Comparison of ENCODE assay signal across 31 mouse cellular contexts in genomic region chr4:120281011-120281410, GRCm38 (mm10). TPM values are rescaled to one million over a fixed set of nuclear protein-coding genes. Genes with fewer than 3 reads are reported as not detected.
DNase-seq lines count a peak whose midpoint lies in the region; ATAC-seq and TF ChIP-seq lines count a peak whose summit lies in the region.
"Had no signal": no experiment of that assay in that cellular context is flagged by ENCODE, and none has a peak within 500 bp of the region (broad histone marks: within the 10 kb centered on the region; RNA-seq: fewer than 3 reads in every experiment).

No protein-coding gene starts in this region.

- H3K4me3 ChIP-seq in forebrain, embryonic 14.5 days (ENCODE audit: low read depth, low read length), result no peak overlapping the region
- H3K4me3 ChIP-seq in forebrain, embryonic 11.5 days (ENCODE audit: low read depth, low read length), result no peak overlapping the region
- no peak overlapping the region for H3K4me3 ChIP-seq in left cerebral cortex, adult 2 months
- H3K4me3 ChIP-seq in myocyte, result no peak overlapping the region
- H3K4me3 ChIP-seq in gastrocnemius, adult 2 months, result no peak overlapping the region
- H3K4me3 ChIP-seq: embryonic facial prominence, embryonic 10.5 days; embryonic facial prominence, embryonic 15.5 days; heart, adult 2 months; heart, embryonic 12.5 days; hindbrain, embryonic 13.5 days; liver, embryonic 12.5 days; neural tube, embryonic 12.5 days had no signal

- 61% methylated on average over 3 of the region's 3 CpGs for WGBS in forebrain, embryonic 14.5 days
- 82% methylated on average over 3 of the region's 3 CpGs for WGBS in forebrain, embryonic 11.5 days

- TF ChIP-seq POLR2A in brain, embryonic 14.5 days (IDR thresholded peaks at IDR 0.05; ENCODE audit: borderline replicate concordance, extremely low read depth, insufficient read depth, insufficient read length, poor library complexity, severe bottlenecking), result no peak
- no peak for TF ChIP-seq POLR2A in myocyte (IDR thresholded peaks at IDR 0.05; ENCODE audit: insufficient read length, low read depth)

- DNase-seq in forebrain, embryonic 14.5 days (ENCODE audit: low spot score), result peak; percentile 70
- no peak for DNase-seq in forebrain, embryonic 11.5 days (ENCODE audit: low spot score)
- DNase-seq in left cerebral cortex, adult 2 months (ENCODE audit: extremely low spot score in 1 of 2, low spot score in 2 of 2), result no peak
- no peak for DNase-seq in left cerebral cortex, adult 11 months (ENCODE audit: low spot score)
- peak; percentile 74 for DNase-seq in brain, embryonic 14.5 days (ENCODE audit: low read depth)
- no peak for DNase-seq in gastrocnemius, adult 2 months
- DNase-seq: adrenal gland, postnatal 14 days; cerebellum, adult 18-20 months; cerebellum, postnatal 25 days; heart, adult 2 months; heart, postnatal 4 days; kidney, adult 11 months; kidney, postnatal 14 days; left cerebral cortex, postnatal 4 days; liver, postnatal 0 days; lung, postnatal 36 days; right cerebral cortex, postnatal 14 days; thymus, adult 2 months; thymus, postnatal 36 days had no signal

- ATAC-seq in forebrain, embryonic 14.5 days, result no peak
- ATAC-seq in forebrain, embryonic 11.5 days (replicated peaks; ENCODE audit: low FRiP score), result no peak
- ATAC-seq: liver, embryonic 12.5 days; liver, postnatal 0 days; midbrain, embryonic 16.5 days; Patski had no signal

- intact Hi-C loops in left cerebral cortex, adult 2 months (cut with DNase I), result no loop called here
- intact Hi-C loops in gastrocnemius, adult 2 months (cut with DNase I), result no loop called here

- peaks cover 81% of the 10 kb centered on the region for H3K4me1 ChIP-seq in forebrain, embryonic 14.5 days (ENCODE audit: control insufficient read depth, insufficient read depth, low read length)
- H3K4me1 ChIP-seq in forebrain, embryonic 11.5 days (replicated peaks; ENCODE audit: control insufficient read depth, insufficient read depth, low read length), result peaks cover 16% of the 10 kb centered on the region

- H3K27me3 ChIP-seq in forebrain, embryonic 14.5 days (replicated peaks; ENCODE audit: control insufficient read depth, insufficient read depth, low read length), result no peaks in the 10 kb centered on the region; the same call in 1 of the 2 replicates
- H3K27me3 ChIP-seq in forebrain, embryonic 11.5 days (ENCODE audit: control insufficient read depth, insufficient read depth, low read length), result peaks cover 39% of the 10 kb centered on the region
- H3K27me3 ChIP-seq in myocyte (ENCODE audit: control insufficient read depth, insufficient read depth, insufficient read length), result no peaks in the 10 kb centered on the region

- peaks cover 15% of the 10 kb centered on the region for H3K36me3 ChIP-seq in forebrain, embryonic 14.5 days (ENCODE audit: control insufficient read depth, insufficient read depth, low read length)
- no peaks in the 10 kb centered on the region for H3K36me3 ChIP-seq in forebrain, embryonic 11.5 days (ENCODE audit: control insufficient read depth, insufficient read depth, low read length)
- H3K36me3 ChIP-seq in myocyte (ENCODE audit: control insufficient read depth, insufficient read depth), result no peaks in the 10 kb centered on the region
- H3K36me3 ChIP-seq: embryonic facial prominence, embryonic 10.5 days; embryonic facial prominence, embryonic 15.5 days; heart, embryonic 12.5 days; liver, embryonic 12.5 days; neural tube, embryonic 12.5 days had no signal

- H3K9me3 ChIP-seq in forebrain, embryonic 14.5 days (replicated peaks; ENCODE audit: control insufficient read depth, low read length), result no peaks in the 10 kb centered on the region
- H3K9me3 ChIP-seq in forebrain, embryonic 11.5 days (ENCODE audit: control insufficient read depth, low read length), result no peaks in the 10 kb centered on the region
- H3K9me3 ChIP-seq: embryonic facial prominence, embryonic 10.5 days; embryonic facial prominence, embryonic 15.5 days; heart, embryonic 12.5 days; hindbrain, embryonic 13.5 days; liver, embryonic 12.5 days; neural tube, embryonic 12.5 days had no signal

- TF ChIP-seq CTCF in left cerebral cortex, adult 2 months (IDR thresholded peaks at IDR 0.05), result no peak
- TF ChIP-seq CTCF in brain, embryonic 14.5 days (IDR thresholded peaks at IDR 0.05; ENCODE audit: borderline replicate concordance, extremely low read depth, insufficient read depth, insufficient read length), result no peak
- TF ChIP-seq CTCF in gastrocnemius, adult 2 months (IDR thresholded peaks at IDR 0.05), result no peak

- peak overlapping the region; percentile 96; the same call in 1 of the 2 replicates for H3K27ac ChIP-seq in forebrain, embryonic 14.5 days (ENCODE audit: low read depth, low read length)
- no peak overlapping the region for H3K27ac ChIP-seq in forebrain, embryonic 11.5 days (ENCODE audit: low read depth, low read length)
- H3K27ac ChIP-seq in left cerebral cortex, adult 2 months, result peak overlapping the region; percentile 12; the same call in 1 of the 2 replicates
- no peak overlapping the region for H3K27ac ChIP-seq in gastrocnemius, adult 2 months
- H3K27ac ChIP-seq: embryonic facial prominence, embryonic 10.5 days; embryonic facial prominence, embryonic 15.5 days; heart, adult 2 months; liver, embryonic 12.5 days; neural tube, embryonic 12.5 days; stomach, postnatal 0 days had no signal

- H3K79me2 ChIP-seq in myocyte (ENCODE audit: control insufficient read depth, insufficient read depth), result peaks cover 6% of the 10 kb centered on the region

- H3K9ac ChIP-seq in forebrain, embryonic 14.5 days (ENCODE audit: low read length), result no peak overlapping the region
- no peak overlapping the region for H3K9ac ChIP-seq in forebrain, embryonic 11.5 days (ENCODE audit: low read length)
- H3K9ac ChIP-seq: embryonic facial prominence, embryonic 15.5 days; heart, embryonic 12.5 days; liver, embryonic 12.5 days; liver, postnatal 0 days; neural tube, embryonic 12.5 days had no signal

- H3ac ChIP-seq in myocyte (ENCODE audit: control insufficient read depth, insufficient read length), result no peak overlapping the region

- H3K4me2 ChIP-seq in forebrain, embryonic 14.5 days (ENCODE audit: low read length), result peak overlapping the region; percentile 62; the same call in 1 of the 2 replicates
- no peak overlapping the region for H3K4me2 ChIP-seq in forebrain, embryonic 11.5 days (ENCODE audit: low read depth, low read length, severe bottlenecking)
- H3K4me2 ChIP-seq in myocyte (ENCODE audit: low read depth), result no peak overlapping the region
- H3K4me2 ChIP-seq: heart, embryonic 12.5 days; hindbrain, embryonic 13.5 days; liver, embryonic 12.5 days; midbrain, embryonic 11.5 days had no signal

TF ChIP-seq in myocyte, 11 proteins besides CTCF, POLR2A, EP300 and RAD21:
- TF ChIP-seq E2F4 (IDR thresholded peaks at IDR 0.05; ENCODE audit: insufficient read depth) (no peak), MYOD1 (IDR thresholded peaks at IDR 0.05; ENCODE audit: control insufficient read depth in 1 of 3, insufficient read length in 2 of 3, low read depth in 2 of 3) (peak in 2 of 3 experiments; percentile 12 to 40), REST (IDR thresholded peaks at IDR 0.05; ENCODE audit: insufficient read depth, insufficient read length) (no peak), SRF (IDR thresholded peaks at IDR 0.05; ENCODE audit: control insufficient read depth, insufficient read length, low read depth) (no peak), MYOG (IDR thresholded peaks at IDR 0.05; ENCODE audit: control insufficient read depth in 1 of 3, insufficient read depth in 1 of 3, insufficient read length in 2 of 3, low read depth in 2 of 3) (peak in 1 of 3 experiments; percentile 57), POLR2AphosphoS2 (IDR thresholded peaks at IDR 0.05; ENCODE audit: insufficient read length, low read depth) (no peak), TCF3 (IDR thresholded peaks at IDR 0.05; ENCODE audit: insufficient read length, low read depth) (no peak), CEBPB (IDR thresholded peaks at IDR 0.05; ENCODE audit: insufficient read depth, poor library complexity, severe bottlenecking) (no peak)
TF ChIP-seq in myocyte: peak in this region for 2.

RNA-seq across cellular contexts. Expression of gene Foxo6, which starts 6.1 kb away (rescaled TPM):
- polyA plus RNA-seq in forebrain, embryonic 14.5 days (2014; fragmentation: Nextera tagmentation; extraction: Ambion mirVana), result 4.9 and 6.5 TPM in 2 replicates
- 0.39 and 1.1 TPM in 2 replicates for polyA plus RNA-seq in forebrain, embryonic 11.5 days (2014; fragmentation: Nextera tagmentation; extraction: Ambion mirVana)
- 10 to 100 TPM; 11.3 to 17.1 TPM for total RNA-seq in left cerebral cortex, adult 2 months (2021)
- 22.7 and 35.4 TPM in 2 replicates for polyA plus RNA-seq in brain, embryonic 14.5 days (2012; rRNA removed)
- polyA plus RNA-seq in myocyte (2012; fragmentation: generic; extraction: Trizol), result 24.9 TPM
- total RNA-seq in gastrocnemius, adult 2 months (2021), result 10 to 100 TPM in 1 of 2 experiments, 1 to 10 TPM in 1; 4.3 to 10.0 TPM
- total RNA-seq: megakaryocyte, adult 5-6 weeks had no signal
- polyA plus RNA-seq: liver, embryonic 12.5 days; liver, postnatal 0 days had no signal

Comparison
In these comparisons a context has a peak if more than half of its experiments do, and no peak if none do; other contexts are left out.
1. DNase-seq: peak in forebrain, embryonic 14.5 days (single experiment) and brain, embryonic 14.5 days (single experiment); none in forebrain, embryonic 11.5 days (single experiment), left cerebral cortex, adult 2 months (0 of 2), left cerebral cortex, adult 11 months (single experiment) and gastrocnemius, adult 2 months (single experiment).
2. H3K27ac ChIP-seq: peak in forebrain, embryonic 14.5 days (single experiment) and left cerebral cortex, adult 2 months (single experiment); none in forebrain, embryonic 11.5 days (single experiment) and gastrocnemius, adult 2 months (single experiment).